Mouse (Mus musculus) stomach, postnatal 0 days (tissue): ENCODE measurements around the gene Urm1. TPM values are rescaled to one million over a fixed set of nuclear protein-coding genes. Genes with fewer than 3 reads are reported as not detected.

Experiments used
- ATAC-seq: fragments of 200-750 bp; cut with Nextera tagmentation; 2 replicates; pipeline ENCODE4 v1.8.0; 2017; ENCODE audit not compliant: low FRiP score, low TSS enrichment
- DNase-seq: peaks from one replicate; pipeline ENCODE4 v3.0.0-alpha.2; 2016; ENCODE audit warnings: low spot score
- H3K27ac ChIP-seq: fragments of 300-500 bp; sonication (generic); replicated peaks from 2 replicates; pipeline ENCODE4 v1.5.1; 2014; ENCODE audit warnings: mild to moderate bottlenecking, control low read depth
- H3K27me3 ChIP-seq: fragments of 300-500 bp; sonication (generic); 2 replicates; pipeline ENCODE4 v1.6.1; 2014; ENCODE audit warnings: low read length; ENCODE audit not compliant: control insufficient read depth, insufficient read depth
- H3K36me3 ChIP-seq: fragments of 300-500 bp; sonication (generic); 2 replicates; pipeline ENCODE4 v1.6.1; 2014; ENCODE audit warnings: low read length, mixed read lengths; ENCODE audit not compliant: control insufficient read depth, insufficient read depth
- H3K4me1 ChIP-seq: fragments of 300-500 bp; sonication (generic); replicated peaks from 2 replicates; pipeline ENCODE4 v1.6.1; 2014; ENCODE audit warnings: antibody characterized with exemption; ENCODE audit not compliant: control insufficient read depth, insufficient read depth
- H3K4me2 ChIP-seq: fragments of 300-500 bp; sonication (generic); replicated peaks from 2 replicates; pipeline ENCODE4 v1.6.1; 2014; ENCODE audit warnings: low read depth, mild to moderate bottlenecking, control low read depth, moderate library complexity
- H3K4me3 ChIP-seq: fragments of 300-500 bp; sonication (generic); 2 replicates; pipeline ENCODE4 v1.5.1; 2014; ENCODE audit warnings: low read depth, low read length, control low read depth
- H3K9ac ChIP-seq: fragments of 300-500 bp; sonication (generic); 2 replicates; pipeline ENCODE4 v1.6.1; 2014; ENCODE audit warnings: mild to moderate bottlenecking, low read length, control low read depth, mixed read lengths
- H3K9me3 ChIP-seq: fragments of 300-500 bp; sonication (generic); 2 replicates; pipeline ENCODE4 v1.6.1; 2016; ENCODE audit warnings: low read length; ENCODE audit not compliant: control insufficient read depth
- CTCF ChIP-seq: IDR thresholded peaks from 2 replicates; pipeline ENCODE4 v1.5.1; 2016; ENCODE audit warnings: antibody characterized with exemption, low read depth, mild to moderate bottlenecking, moderate library complexity
- EP300 ChIP-seq: optimal IDR thresholded peaks from 2 replicates; pipeline ENCODE3; 2016; ENCODE audit warnings: antibody characterized with exemption
- WGBS: fragments of 180-500 bp; shearing (Covaris S2); extraction: QIAGEN DNeasy Blood & Tissue Kit; methylation state at CpG from one replicate; pipeline ENCODE4 v1.1.7; 2014; 5-methylcytosine and 5-hydroxymethylcytosine counted together
- polyA plus RNA-seq: library from polyadenylated mRNA; unstranded; fragments of >200 nt; fragmentation: Nextera tagmentation; extraction: Ambion mirVana; gene quantifications from 2 replicates; pipeline ENCODE4 v1.2.1, GENCODE M21; 2015

Gene Urm1
- polyA plus RNA-seq, 1 experiment from 2014 or later: 16.2 TPM

- peaks cover 16% of the 10 kb centered on the region for H3K36me3 ChIP-seq
- ATAC-seq (no peak), DNase-seq (no peak)
These were observed 19.6 kb downstream of the Urm1 start for GRCm38 (mm10) chr2:29839460-29839859.

GRCm38 (mm10) chr2:29843231-29844105 lies 23.6 kb downstream of the Urm1 start:
- Histone ChIP-seq H3K4me1 (no peaks in the 10 kb centered on the region), H3K9ac (no peak overlapping the region), H3K36me3 (peaks cover 16% of the 10 kb centered on the region), H3K9me3 (no peaks in the 10 kb centered on the region), H3K4me2 (no peak overlapping the region), H3K27me3 (peaks cover 8% of the 10 kb centered on the region; the same call in 1 of the 2 replicates), H3K4me3 (no peak overlapping the region), H3K27ac (no peak overlapping the region)
- DNase-seq: no peak
- 75% methylated on average over 9 of the region's 9 CpGs for WGBS
- ATAC-seq: no peak
- no peak for TF ChIP-seq EP300
- TF ChIP-seq CTCF: no peak

More at GRCm38 (mm10) chr2:29839460-29839859, 19.6 kb downstream of the Urm1 start:
- no peak overlapping the region for H3K9ac ChIP-seq
- no peaks in the 10 kb centered on the region for H3K4me1 ChIP-seq
- no peaks in the 10 kb centered on the region for H3K9me3 ChIP-seq
- H3K27ac ChIP-seq: no peak overlapping the region
- H3K4me2 ChIP-seq: no peak overlapping the region
- WGBS: 39% methylated on average over 4 of the region's 4 CpGs
- TF ChIP-seq EP300 (no peak), CTCF (no peak)
- no peak overlapping the region for H3K4me3 ChIP-seq
- no peaks in the 10 kb centered on the region for H3K27me3 ChIP-seq

GRCm38 (mm10) chr2:29844115-29844514 lies 24.2 kb downstream of the Urm1 start:
- peaks cover 8% of the 10 kb centered on the region; the same call in 1 of the 2 replicates for H3K27me3 ChIP-seq
- ATAC-seq (no peak), DNase-seq (no peak)
- no peak overlapping the region for H3K9ac ChIP-seq
- TF ChIP-seq EP300 (no peak), CTCF (no peak)
- WGBS: 84% methylated on average over 2 of the region's 2 CpGs
- H3K27ac ChIP-seq: no peak overlapping the region
- no peak overlapping the region for H3K4me3 ChIP-seq
- no peaks in the 10 kb centered on the region for H3K9me3 ChIP-seq
- H3K4me1 ChIP-seq: no peaks in the 10 kb centered on the region
- H3K4me2 ChIP-seq: no peak overlapping the region
- peaks cover 12% of the 10 kb centered on the region for H3K36me3 ChIP-seq

GRCm38 (mm10) chr2:29844661-29845060 lies 24.8 kb downstream of the Urm1 start:
- ATAC-seq (no peak), DNase-seq (no peak)
- WGBS: 51% methylated on average over 3 of the region's 3 CpGs
- no peak overlapping the region for H3K9ac ChIP-seq
- peaks cover 12% of the 10 kb centered on the region for H3K36me3 ChIP-seq
- H3K4me3 ChIP-seq: no peak overlapping the region
- no peaks in the 10 kb centered on the region for H3K4me1 ChIP-seq
- no peak for TF ChIP-seq EP300
- no peak for TF ChIP-seq CTCF
- peaks cover 8% of the 10 kb centered on the region; the same call in 1 of the 2 replicates for H3K27me3 ChIP-seq
- no peak overlapping the region for H3K4me2 ChIP-seq
- no peaks in the 10 kb centered on the region for H3K9me3 ChIP-seq
- no peak overlapping the region for H3K27ac ChIP-seq

GRCm38 (mm10) chr2:29845636-29846035 lies 25.8 kb downstream of the Urm1 start:
- H3K27me3 ChIP-seq: peaks cover 8% of the 10 kb centered on the region; the same call in 1 of the 2 replicates
- no peak overlapping the region for H3K4me3 ChIP-seq
- 41% methylated on average over 25 of the region's 25 CpGs for WGBS

More at GRCm38 (mm10) chr2:29845636-29846035, 25.8 kb downstream of the Urm1 start:
- ATAC-seq: no peak
- DNase-seq: no peak
- Histone ChIP-seq H3K27ac (no peak overlapping the region), H3K36me3 (peaks cover 12% of the 10 kb centered on the region), H3K4me1 (no peaks in the 10 kb centered on the region), H3K4me2 (no peak overlapping the region), H3K9me3 (no peaks in the 10 kb centered on the region), H3K9ac (no peak overlapping the region)
- TF ChIP-seq EP300 (no peak), CTCF (no peak)
